Mouse (Mus musculus) testis, adult 10 weeks (tissue): Measurements from ENCODE around the gene Dlg4. TPM values are rescaled to one million over a fixed set of nuclear protein-coding genes. Genes with fewer than 3 reads are reported as not detected.

Experiments used
- polyA plus RNA-seq: library from polyadenylated mRNA; stranded (reverse); fragments of 350-450 nt; fragmentation: Illumina TruSeq; extraction: RNeasy Lipid Tissue Mini Kit (QIAGEN cat#74804); gene quantifications from one replicate; pipeline ENCODE4 v1.2.3, GENCODE M21; 2014; ENCODE audit warnings: low read depth, low replicate concordance

Dlg4 gene
- polyA plus RNA-seq = 0.46 TPM

GRCm38 (mm10) chr11:70016669-70017068, at the start of gene Dlg4:
TSS of gene Dlg4 (plus strand) at chr11:70016942.

GRCm38 (mm10) chr11:69981141-69981762, 35.5 kb upstream of the Dlg4 start, which contains the start of gene Ctdnep1:
TSS of gene Ctdnep1 (plus strand) at chr11:69981156.

GRCm38 (mm10) chr11:69982225-69982624, 34.5 kb upstream of the Dlg4 start, which contains the start of gene Elp5:
TSS of gene Elp5 (minus strand) at chr11:69982517.

GRCm38 (mm10) chr11:69990850-69991691, 25.7 kb upstream of the Dlg4 start, which contains the start of gene Gabarap:
TSS of gene Gabarap (plus strand) at chr11:69991143.

GRCm38 (mm10) chr11:69995391-69995960, 21.3 kb upstream of the Dlg4 start, which contains the start of gene Phf23:
TSS of gene Phf23 (plus strand) at chr11:69995777.

GRCm38 (mm10) chr11:70000396-70000898, 16.3 kb upstream of the Dlg4 start, which contains the start of gene Dvl2:
TSS of gene Dvl2 (plus strand) at chr11:70000595.

GRCm38 (mm10) chr11:70014880-70015558, 1.7 kb upstream of the Dlg4 start, which contains the start of gene Acadvl:
TSS of gene Acadvl (minus strand) at chr11:70015411.

GRCm38 (mm10) chr11:70053898-70054570, 37.3 kb downstream of the Dlg4 start, which contains the start of gene Asgr1:
TSS of gene Asgr1 (plus strand) at chr11:70054085.

GRCm38 (mm10) chr11:70091986-70092783, 75.4 kb downstream of the Dlg4 start, which contains the start of gene Asgr2:
TSS of gene Asgr2 (plus strand) at chr11:70092644.

Other genes starting within 250 kb of the Dlg4 start
- gene Chrnb1, start 221.0 kb upstream of the Dlg4 start, polyA plus RNA-seq = 0.24 TPM
- 3.7 TPM for gene Fgf11, start 215.1 kb upstream of the Dlg4 start, polyA plus RNA-seq
- gene Tmem102, start 211.3 kb upstream of the Dlg4 start, polyA plus RNA-seq = not detected
- 131 TPM for gene Gm39566, start 201.6 kb upstream of the Dlg4 start, polyA plus RNA-seq
- 15.9 TPM for gene Spem2, start 198.5 kb upstream of the Dlg4 start, polyA plus RNA-seq
- 145 TPM for gene Spem1, start 194.8 kb upstream of the Dlg4 start, polyA plus RNA-seq
- gene Nlgn2, start 179.2 kb upstream of the Dlg4 start, polyA plus RNA-seq = 0.17 TPM
- 4.6 TPM for gene Tmem256, start 178.4 kb upstream of the Dlg4 start, polyA plus RNA-seq
- gene Plscr3, start 170.6 kb upstream of the Dlg4 start, polyA plus RNA-seq = 0.28 TPM
- gene Tnk1, start 158.2 kb upstream of the Dlg4 start, polyA plus RNA-seq = 0.07 TPM
- 8.3 TPM for gene Tmem95, start 138.9 kb upstream of the Dlg4 start, polyA plus RNA-seq
- 0.22 TPM for gene Kctd11, start 135.5 kb upstream of the Dlg4 start, polyA plus RNA-seq
- 1.7 TPM for gene Acap1, start 121.4 kb upstream of the Dlg4 start, polyA plus RNA-seq
- 291 TPM for gene 2810408A11Rik, start 116.0 kb upstream of the Dlg4 start, polyA plus RNA-seq
- 5.5 TPM for gene Neurl4, start 115.9 kb upstream of the Dlg4 start, polyA plus RNA-seq
- 66.3 TPM for gene Gps2, start 103.1 kb upstream of the Dlg4 start, polyA plus RNA-seq
- gene Eif5a, start 95.0 kb upstream of the Dlg4 start, polyA plus RNA-seq = 247 TPM
- 1,705 TPM for gene Ybx2, start 81.1 kb upstream of the Dlg4 start, polyA plus RNA-seq
- 0.07 TPM for gene Slc2a4, start 68.8 kb upstream of the Dlg4 start, polyA plus RNA-seq
- 0.36 TPM for gene Cldn7, start 52.2 kb upstream of the Dlg4 start, polyA plus RNA-seq
- gene Ctdnep1, start 35.8 kb upstream of the Dlg4 start, polyA plus RNA-seq = 35.9 TPM
- 70.4 TPM for gene Elp5, start 34.4 kb upstream of the Dlg4 start, polyA plus RNA-seq
- 586 TPM for gene Gabarap, start 25.8 kb upstream of the Dlg4 start, polyA plus RNA-seq
- 12.7 TPM for gene Phf23, start 21.2 kb upstream of the Dlg4 start, polyA plus RNA-seq
- 0.98 TPM for gene Dvl2, start 16.3 kb upstream of the Dlg4 start, polyA plus RNA-seq
- 3.9 TPM for gene Acadvl, start 1.5 kb upstream of the Dlg4 start, polyA plus RNA-seq
- not detected for gene Asgr1, start 37.1 kb downstream of the Dlg4 start, polyA plus RNA-seq
- gene Asgr2, start 75.7 kb downstream of the Dlg4 start, polyA plus RNA-seq = not detected
- gene Mgl2, start 113.4 kb downstream of the Dlg4 start, polyA plus RNA-seq = 0.73 TPM
- gene Clec10a, start 139.3 kb downstream of the Dlg4 start, polyA plus RNA-seq = 1.9 TPM
- not detected for gene Slc16a11, start 195.8 kb downstream of the Dlg4 start, polyA plus RNA-seq
- 0.62 TPM for gene Slc16a13, start 204.1 kb downstream of the Dlg4 start, polyA plus RNA-seq
- 1.7 TPM for gene Bcl6b, start 212.9 kb downstream of the Dlg4 start, polyA plus RNA-seq
- gene 0610010K14Rik, start 221.0 kb downstream of the Dlg4 start, polyA plus RNA-seq = 2.5 TPM
- gene Gm21988, start 222.9 kb downstream of the Dlg4 start, polyA plus RNA-seq = 0.46 TPM
- 13.8 TPM for gene Rnasek, start 222.9 kb downstream of the Dlg4 start, polyA plus RNA-seq
- gene Alox12, start 238.4 kb downstream of the Dlg4 start, polyA plus RNA-seq = 3.0 TPM